Comparison of ENCODE assay signal across 32 mouse cellular contexts in genomic region chr12:74329759-74330158, GRCm38 (mm10). TPM values are rescaled to one million over a fixed set of nuclear protein-coding genes. Genes with fewer than 3 reads are reported as not detected.
DNase-seq lines count a peak whose midpoint lies in the region; ATAC-seq lines count a peak whose summit lies in the region.
"Had no signal": no experiment of that assay in that cellular context is flagged by ENCODE, and none has a peak within 500 bp of the region (broad histone marks: within the 10 kb centered on the region; RNA-seq: fewer than 3 reads in every experiment).

No protein-coding gene starts in this region.

- H3K9ac ChIP-seq in kidney, embryonic 16.5 days (replicated peaks; ENCODE audit: low read length), result no peak overlapping the region
- H3K9ac ChIP-seq: heart, embryonic 13.5 days; hindbrain, embryonic 14.5 days; kidney, embryonic 15.5 days; liver, embryonic 14.5 days; midbrain, embryonic 13.5 days; neural tube, embryonic 13.5 days; stomach, embryonic 15.5 days had no signal

- H3K9me3 ChIP-seq in kidney, embryonic 16.5 days (ENCODE audit: low read length), result no peaks in the 10 kb centered on the region
- H3K9me3 ChIP-seq: heart, embryonic 13.5 days; kidney, embryonic 15.5 days; midbrain, embryonic 13.5 days; neural tube, embryonic 13.5 days; stomach, embryonic 15.5 days had no signal

- H3K36me3 ChIP-seq in kidney, embryonic 16.5 days (ENCODE audit: insufficient read depth, low read length), result no peaks in the 10 kb centered on the region
- H3K36me3 ChIP-seq: heart, embryonic 13.5 days; kidney, embryonic 15.5 days; midbrain, embryonic 13.5 days; neural tube, embryonic 13.5 days; stomach, embryonic 15.5 days had no signal

- WGBS in kidney, embryonic 16.5 days, result 93% methylated on average over 6 of the region's 6 CpGs

- H3K4me3 ChIP-seq in kidney, embryonic 16.5 days (ENCODE audit: low read length), result no peak overlapping the region
- H3K4me3 ChIP-seq: heart, embryonic 13.5 days; kidney, embryonic 15.5 days; layer of hippocampus, adult 2 months; midbrain, embryonic 13.5 days; neural tube, embryonic 13.5 days; stomach, embryonic 15.5 days had no signal

- no peaks in the 10 kb centered on the region for H3K4me1 ChIP-seq in kidney, embryonic 16.5 days (ENCODE audit: insufficient read depth, low read length)
- H3K4me1 ChIP-seq: heart, embryonic 13.5 days; kidney, embryonic 15.5 days; midbrain, embryonic 13.5 days; neural tube, embryonic 13.5 days; stomach, embryonic 15.5 days had no signal

- no peaks in the 10 kb centered on the region for H3K27me3 ChIP-seq in kidney, embryonic 16.5 days (ENCODE audit: insufficient read depth, low read length)
- H3K27me3 ChIP-seq: CH12.LX; heart, embryonic 13.5 days; midbrain, embryonic 13.5 days; neural tube, embryonic 13.5 days; stomach, embryonic 15.5 days had no signal

- no peak overlapping the region for H3K4me2 ChIP-seq in kidney, embryonic 16.5 days (replicated peaks; ENCODE audit: low read depth, low read length)
- H3K4me2 ChIP-seq: heart, embryonic 13.5 days; hindbrain, embryonic 14.5 days; kidney, embryonic 15.5 days; midbrain, embryonic 13.5 days; neural tube, embryonic 13.5 days; stomach, embryonic 15.5 days had no signal

- no peak for ATAC-seq in kidney, embryonic 16.5 days (ENCODE audit: low FRiP score, low TSS enrichment)
- ATAC-seq: forebrain, embryonic 14.5 days; midbrain, embryonic 13.5 days had no signal

- DNase-seq in layer of hippocampus, adult 9-11 months, result peak; percentile 18
- no peak for DNase-seq in layer of hippocampus, adult 9-10 months (ENCODE audit: low spot score)
- peak; percentile 14 for DNase-seq in NIH3T3 (ENCODE audit: low read depth)
- DNase-seq in brain, adult 2 months (ENCODE audit: low read depth, low spot score), result peak; percentile 66
- peak; percentile 40 for DNase-seq in right cerebral cortex, postnatal 14 days
- DNase-seq: adrenal gland, postnatal 10 days; cerebellum, adult 11 months; gastrocnemius, postnatal 10 days; heart, postnatal 10 days; kidney, adult 11 months; kidney, postnatal 36 days; liver; lung, adult 2 months; lung, postnatal 10 days had no signal

- H3K27ac ChIP-seq in kidney, embryonic 16.5 days (ENCODE audit: low read length), result no peak overlapping the region
- H3K27ac ChIP-seq: heart, embryonic 13.5 days; hindbrain, embryonic 14.5 days; kidney, embryonic 15.5 days; layer of hippocampus, adult 2 months; liver, embryonic 14.5 days; macrophage; midbrain, embryonic 13.5 days; neural tube, embryonic 13.5 days; stomach, embryonic 15.5 days had no signal

RNA-seq across cellular contexts. Expression of gene Gm11042, which starts 13.6 kb away (rescaled TPM):
- not detected in 2 replicates for polyA plus RNA-seq in kidney, embryonic 16.5 days (2015; fragmentation: Nextera tagmentation; extraction: Ambion mirVana)
- polyA plus RNA-seq: C2C12; embryonic facial prominence, embryonic 11.5 days; forebrain, embryonic 14.5 days; frontal cortex, adult 2 months; gonadal fat pad, adult 2 months; heart, embryonic 13.5 days; hindbrain, embryonic 14.5 days; kidney, embryonic 15.5 days; limb, embryonic 11.5 days; liver, embryonic 14.5 days; lung, adult 2 months; macrophage; midbrain, embryonic 13.5 days; neural tube, embryonic 13.5 days; small intestine, adult 2 months; stomach, embryonic 15.5 days had no signal
